Mouse (Mus musculus) midbrain, embryonic 16.5 days (tissue): ENCODE measurements at regions not wholly inside any gene's neighbourhood (a gene's known extent, or its start where the extent isn't known, plus 50 kb on each side); places are given as distances from the start of the nearest gene placed in this dataset.
A peak's percentile ranks its signal among the peaks of the same experiment; 100 is the strongest.

Experiments used
- ATAC-seq: fragments of 200-750 bp; cut with Nextera tagmentation; 2 replicates; pipeline ENCODE4 v1.8.0; 2017; ENCODE audit warnings: moderate TSS enrichment
- H3K27ac ChIP-seq: fragments of 300-500 bp; sonication (generic); 2 replicates; pipeline ENCODE4 v1.5.1; 2014; ENCODE audit warnings: mild to moderate bottlenecking, low read length, mixed read lengths
- H3K27me3 ChIP-seq: fragments of 300-500 bp; sonication (generic); 2 replicates; pipeline ENCODE4 v1.6.1; 2014; ENCODE audit warnings: low read depth, low read length, mixed read lengths; ENCODE audit not compliant: control insufficient read depth, insufficient read depth
- H3K36me3 ChIP-seq: fragments of 300-500 bp; sonication (generic); 2 replicates; pipeline ENCODE4 v1.6.1; 2014; ENCODE audit warnings: mild to moderate bottlenecking, low read length, moderate library complexity, mixed read lengths; ENCODE audit not compliant: control insufficient read depth, insufficient read depth
- H3K4me1 ChIP-seq: fragments of 300-500 bp; sonication (generic); 2 replicates; pipeline ENCODE4 v1.6.1; 2014; ENCODE audit warnings: mild to moderate bottlenecking, low read length, mixed read lengths; ENCODE audit not compliant: control insufficient read depth, insufficient read depth
- H3K4me2 ChIP-seq: fragments of 300-500 bp; sonication (generic); 2 replicates; pipeline ENCODE4 v1.6.1; 2014; ENCODE audit warnings: mild to moderate bottlenecking, low read length, mixed read lengths
- H3K4me3 ChIP-seq: fragments of 300-500 bp; sonication (generic); 2 replicates; pipeline ENCODE4 v1.5.1; 2014; ENCODE audit warnings: low read depth, mild to moderate bottlenecking, low read length, moderate library complexity, mixed read lengths
- H3K9ac ChIP-seq: fragments of 300-500 bp; sonication (generic); 2 replicates; pipeline ENCODE4 v1.6.1; 2014; ENCODE audit warnings: low read depth, low read length, mixed read lengths
- H3K9me3 ChIP-seq: fragments of 300-500 bp; sonication (generic); replicated peaks from 2 replicates; pipeline ENCODE4 v1.6.1; 2014; ENCODE audit warnings: mild to moderate bottlenecking, low read length, mixed read lengths; ENCODE audit not compliant: control insufficient read depth, poor library complexity, severe bottlenecking
- WGBS: fragments of 180-500 bp; shearing (Covaris S2); extraction: QIAGEN DNeasy Blood & Tissue Kit; methylation state at CpG from one replicate; pipeline ENCODE4 v1.1.7; 2014; 5-methylcytosine and 5-hydroxymethylcytosine counted together

GRCm38 (mm10) chr19:26484322-26484721, 120.5 kb upstream of the Smarca2 start:
- no peak for ATAC-seq
- Histone ChIP-seq H3K36me3 (no peaks in the 10 kb centered on the region), H3K4me2 (no peak overlapping the region), H3K9ac (no peak overlapping the region), H3K9me3 (no peaks in the 10 kb centered on the region), H3K27ac (no peak overlapping the region), H3K4me1 (no peaks in the 10 kb centered on the region), H3K27me3 (no peaks in the 10 kb centered on the region), H3K4me3 (no peak overlapping the region)
- 78% methylated on average over 3 of the region's 3 CpGs for WGBS

- Histone ChIP-seq H3K9ac (no peak overlapping the region), H3K4me1 (no peaks in the 10 kb centered on the region), H3K27ac (no peak overlapping the region), H3K4me3 (no peak overlapping the region), H3K9me3 (no peaks in the 10 kb centered on the region), H3K4me2 (no peak overlapping the region), H3K27me3 (no peaks in the 10 kb centered on the region), H3K36me3 (no peaks in the 10 kb centered on the region)
- WGBS = 83% methylated on average over 2 of the region's 2 CpGs
- ATAC-seq = no peak
Observed at GRCm38 (mm10) chr19:26492806-26493205, 112.0 kb upstream of the Smarca2 start.

- Histone ChIP-seq H3K36me3 (no peaks in the 10 kb centered on the region), H3K27ac (no peak overlapping the region), H3K9ac (no peak overlapping the region), H3K9me3 (no peaks in the 10 kb centered on the region; the same call in 1 of the 2 replicates), H3K4me1 (no peaks in the 10 kb centered on the region), H3K27me3 (no peaks in the 10 kb centered on the region), H3K4me3 (no peak overlapping the region), H3K4me2 (no peak overlapping the region)
- no peak for ATAC-seq
Observed at GRCm38 (mm10) chr19:26501064-26501463, 103.8 kb upstream of the Smarca2 start.

- H3K9me3 ChIP-seq = no peaks in the 10 kb centered on the region; the same call in 1 of the 2 replicates
- no peaks in the 10 kb centered on the region for H3K27me3 ChIP-seq
- no peak overlapping the region for H3K4me3 ChIP-seq
- no peak overlapping the region for H3K4me2 ChIP-seq
- H3K27ac ChIP-seq = no peak overlapping the region
- H3K9ac ChIP-seq = no peak overlapping the region
- no peaks in the 10 kb centered on the region for H3K36me3 ChIP-seq
- 97% methylated on average over 2 of the region's 2 CpGs for WGBS
- H3K4me1 ChIP-seq = peaks cover 7% of the 10 kb centered on the region
- ATAC-seq = no peak
Observed at GRCm38 (mm10) chr19:26504027-26504426, 100.8 kb upstream of the Smarca2 start.

GRCm38 (mm10) chr19:26506802-26507201, 98.0 kb upstream of the Smarca2 start:
- H3K9ac ChIP-seq = no peak overlapping the region
- H3K36me3 ChIP-seq = no peaks in the 10 kb centered on the region
- H3K4me2 ChIP-seq = no peak overlapping the region
- no peaks in the 10 kb centered on the region; the same call in 1 of the 2 replicates for H3K9me3 ChIP-seq
- H3K27me3 ChIP-seq = no peaks in the 10 kb centered on the region
- H3K4me1 ChIP-seq = peaks cover 13% of the 10 kb centered on the region
- no peak overlapping the region for H3K27ac ChIP-seq
- no peak overlapping the region for H3K4me3 ChIP-seq
- WGBS = 68% methylated on average over 1 of the region's 1 CpGs
- no peak for ATAC-seq

GRCm38 (mm10) chr19:26507986-26508385, 96.9 kb upstream of the Smarca2 start:
- no peak overlapping the region for H3K27ac ChIP-seq
- ATAC-seq = no peak
- 66% methylated on average over 11 of the region's 11 CpGs for WGBS

GRCm38 (mm10) chr19:26508616-26509015, 96.2 kb upstream of the Smarca2 start:
- Histone ChIP-seq H3K27me3 (no peaks in the 10 kb centered on the region), H3K9me3 (no peaks in the 10 kb centered on the region; the same call in 1 of the 2 replicates), H3K36me3 (no peaks in the 10 kb centered on the region), H3K4me2 (peak overlapping the region; percentile 31), H3K27ac (peak overlapping the region; percentile 19; the same call in 1 of the 2 replicates), H3K9ac (no peak overlapping the region), H3K4me1 (peaks cover 13% of the 10 kb centered on the region), H3K4me3 (no peak overlapping the region)
- peak; percentile 32; the same call in 1 of the 2 replicates for ATAC-seq
- 34% methylated on average over 7 of the region's 7 CpGs for WGBS

More at GRCm38 (mm10) chr19:26507986-26508385, 96.9 kb upstream of the Smarca2 start:
- 0 out of 2 replicates have a peak overlapping the region, but pooled peaks have one; percentile 31 for H3K4me2 ChIP-seq
- H3K4me1 ChIP-seq = peaks cover 13% of the 10 kb centered on the region
- no peaks in the 10 kb centered on the region for H3K27me3 ChIP-seq
- no peaks in the 10 kb centered on the region; the same call in 1 of the 2 replicates for H3K9me3 ChIP-seq
- H3K4me3 ChIP-seq = no peak overlapping the region
- no peak overlapping the region for H3K9ac ChIP-seq
- H3K36me3 ChIP-seq = no peaks in the 10 kb centered on the region

GRCm38 (mm10) chr19:26509240-26509639, 95.6 kb upstream of the Smarca2 start:
- 58% methylated on average over 2 of the region's 2 CpGs for WGBS

GRCm38 (mm10) chr19:26510185-26510584, 94.7 kb upstream of the Smarca2 start:
- Histone ChIP-seq H3K9me3 (no peaks in the 10 kb centered on the region), H3K4me3 (no peak overlapping the region), H3K4me2 (peak overlapping the region; percentile 16; the same call in 1 of the 2 replicates), H3K36me3 (no peaks in the 10 kb centered on the region), H3K4me1 (peaks cover 13% of the 10 kb centered on the region), H3K27ac (peak overlapping the region; percentile 76), H3K9ac (0 out of 2 replicates have a peak overlapping the region, but pooled peaks have one; percentile 16), H3K27me3 (no peaks in the 10 kb centered on the region)
- 56% methylated on average over 7 of the region's 12 CpGs for WGBS
- ATAC-seq = peak; percentile 32

More at GRCm38 (mm10) chr19:26509240-26509639, 95.6 kb upstream of the Smarca2 start:
- Histone ChIP-seq H3K36me3 (no peaks in the 10 kb centered on the region), H3K4me3 (no peak overlapping the region), H3K27me3 (no peaks in the 10 kb centered on the region), H3K9ac (no peak overlapping the region), H3K4me2 (no peak overlapping the region), H3K27ac (peak overlapping the region; percentile 76), H3K9me3 (no peaks in the 10 kb centered on the region; the same call in 1 of the 2 replicates), H3K4me1 (peaks cover 13% of the 10 kb centered on the region)
- ATAC-seq = no peak
